Mouse (Mus musculus) right cerebral cortex, adult 18-20 months (tissue): ENCODE measurements around the gene Myo10.
"Not testable (repeated sequence)": the region's sequence is repeated elsewhere in the genome, so short reads cannot be mapped to it uniquely, and the experiment has no call there.

Source experiments
- DNase-seq: peaks from one replicate; pipeline ENCODE4 v3.0.0; 2022; ENCODE audit warnings: mixed read lengths

The Myo10 gene

GRCm38 (mm10) chr15:25694749-25695148 lies 72.4 kb downstream of the Myo10 start:
- DNase-seq = no peak

DNA sequence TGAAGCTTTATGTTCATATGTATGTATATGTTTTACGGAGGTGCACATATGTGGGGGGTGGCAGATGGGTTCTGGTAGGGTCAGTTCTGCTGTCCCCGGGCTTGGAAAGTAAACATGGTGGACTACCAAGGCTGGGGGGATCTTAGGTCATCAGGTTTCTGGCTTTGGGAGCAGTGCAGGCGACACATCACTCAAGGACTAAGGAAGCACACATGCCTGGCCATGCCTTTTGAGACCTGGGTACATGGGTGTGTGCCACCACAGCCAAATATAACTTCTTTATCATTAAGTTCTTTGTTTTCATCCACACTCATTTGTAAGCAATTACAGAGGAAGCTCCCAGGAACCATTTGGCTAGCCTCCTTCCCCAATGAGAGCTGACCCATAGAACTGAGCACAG lies 72.9 kb downstream of the Myo10 start:
- no peak for DNase-seq

- DNase-seq = no peak
Measured at GRCm38 (mm10) chr15:25695883-25696282, 73.6 kb downstream of the Myo10 start.

- DNase-seq = no peak
Measured at GRCm38 (mm10) chr15:25696660-25697059, 74.3 kb downstream of the Myo10 start.

DNA sequence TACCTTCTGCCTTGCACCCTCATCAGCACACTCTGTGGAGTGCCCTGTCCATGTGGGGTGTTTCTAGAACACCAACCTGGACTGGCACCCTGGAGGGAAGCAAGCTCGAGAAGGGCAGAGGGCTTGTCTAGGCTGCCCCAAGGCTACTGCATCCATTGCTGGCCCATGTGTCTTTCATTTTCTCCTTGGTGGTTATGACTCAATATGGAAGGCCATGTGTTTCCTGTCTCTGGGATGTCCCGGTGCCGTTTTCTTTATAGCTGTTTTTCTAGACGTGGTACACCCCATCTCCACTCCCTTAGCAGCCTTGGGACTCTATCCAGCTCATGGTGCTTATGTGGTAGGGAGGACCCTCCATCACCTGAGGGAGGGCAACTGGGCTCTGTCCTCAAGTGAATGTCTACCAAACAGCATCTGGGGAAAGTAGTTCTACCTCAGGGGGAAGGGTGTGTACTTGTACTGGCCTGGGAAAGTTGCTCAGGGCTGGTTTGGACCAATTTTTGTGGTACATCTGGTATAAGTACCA lies 76.8 kb downstream of the Myo10 start:
- DNase-seq = no peak

- no peak for DNase-seq
Measured at GRCm38 (mm10) chr15:25702602-25703001, 80.3 kb downstream of the Myo10 start.

DNA sequence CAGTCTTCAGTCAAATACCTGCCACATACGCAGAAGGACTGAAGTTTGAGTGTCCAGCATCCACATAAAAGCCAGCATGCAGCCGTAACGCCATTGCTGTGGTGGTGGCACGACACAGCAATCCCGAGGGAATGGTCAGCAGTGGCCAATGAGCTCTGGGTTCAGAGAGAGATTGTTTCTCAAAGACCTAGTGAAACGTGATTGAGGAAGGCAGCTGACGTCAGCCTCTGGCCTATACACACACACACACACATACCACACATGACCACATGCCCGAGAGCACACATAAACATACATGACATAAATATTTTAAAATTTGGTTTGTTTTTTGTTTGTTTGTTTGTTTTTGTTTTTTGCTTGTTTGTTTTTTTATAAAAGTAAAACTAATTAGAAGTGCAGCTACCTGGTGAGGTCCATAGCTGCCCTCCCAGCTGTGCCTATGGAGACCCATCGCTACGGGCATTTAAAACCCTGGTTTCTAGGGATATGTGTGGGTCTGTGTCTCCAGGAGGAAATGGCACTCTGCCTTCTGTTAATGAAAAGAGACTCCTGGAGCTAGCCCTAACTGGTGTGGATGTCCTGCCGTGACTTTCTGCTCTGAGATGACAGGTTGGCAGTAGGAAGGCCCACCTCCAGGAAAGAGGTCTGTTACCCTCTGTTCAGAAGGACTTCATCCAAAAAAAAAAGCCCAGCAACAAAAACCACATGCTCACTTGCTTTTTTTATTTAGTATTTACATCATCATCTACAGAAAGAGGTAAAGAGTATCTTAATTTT lies 82.7 kb downstream of the Myo10 start:
- DNase-seq = no peak

- DNase-seq = no peak
Measured at GRCm38 (mm10) chr15:25706874-25707554, 84.7 kb downstream of the Myo10 start.

DNA sequence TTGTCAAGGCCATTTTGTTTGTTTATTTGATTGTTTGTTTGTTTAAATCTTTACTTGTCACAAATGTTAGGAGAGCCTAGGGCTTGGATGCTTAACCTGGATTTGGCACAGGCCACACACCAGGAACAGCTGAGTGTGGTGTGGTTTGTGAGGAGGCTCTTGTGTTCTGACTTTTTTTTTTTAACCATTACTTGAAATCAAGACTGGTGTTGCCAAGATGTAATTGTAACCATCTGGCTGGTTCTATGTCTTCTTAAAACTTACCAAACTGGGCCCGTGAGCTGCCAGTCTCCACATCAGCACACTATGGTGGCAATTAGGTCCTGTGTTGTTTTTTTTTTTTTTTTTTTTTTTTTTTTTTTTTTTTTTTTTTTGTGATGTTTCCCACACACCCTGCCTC lies 85.6 kb downstream of the Myo10 start:
- no peak for DNase-seq

DNA sequence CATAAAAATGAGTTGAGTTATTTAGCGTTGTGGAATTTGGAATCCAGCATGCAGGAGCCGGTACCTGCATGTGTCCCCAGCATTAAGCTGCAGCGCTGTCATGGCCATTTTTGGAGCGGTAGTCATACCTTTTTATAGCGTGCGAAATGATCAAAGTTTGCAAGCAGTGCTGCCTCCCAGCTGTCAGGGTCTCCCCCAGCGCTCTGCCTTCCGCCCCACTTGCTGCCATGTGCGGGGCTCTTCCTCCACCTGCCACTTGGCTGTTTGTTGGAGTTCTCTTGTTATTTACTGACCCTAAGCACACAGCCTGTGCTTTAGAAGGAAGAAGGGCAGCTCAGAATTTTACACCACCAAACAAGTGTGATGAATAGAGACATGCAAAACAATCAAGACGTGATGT lies 88.6 kb downstream of the Myo10 start:
- DNase-seq = no peak

DNA sequence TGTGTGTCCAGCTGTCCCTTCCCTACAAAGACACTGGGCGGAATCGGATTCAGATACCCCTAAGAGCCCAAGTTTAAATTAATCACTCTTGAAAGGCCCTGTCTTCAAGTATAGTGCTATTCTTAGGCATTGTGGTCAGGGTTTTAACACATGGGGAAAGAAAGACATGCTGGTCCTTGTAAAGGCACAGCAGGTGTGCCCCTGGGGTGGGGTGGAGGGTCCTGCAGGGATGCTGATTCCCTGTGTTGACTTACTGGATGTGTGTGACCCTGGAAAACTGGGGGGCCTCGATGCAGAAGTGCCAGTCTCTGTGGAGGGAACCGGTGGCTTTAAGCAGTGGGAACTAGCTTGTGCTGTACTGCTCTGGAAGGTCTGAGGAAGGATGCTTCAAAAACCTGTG lies 90.6 kb downstream of the Myo10 start:
- no peak for DNase-seq

GRCm38 (mm10) chr15:25713587-25714361 lies 91.4 kb downstream of the Myo10 start:
- peak; percentile 47 for DNase-seq

DNA sequence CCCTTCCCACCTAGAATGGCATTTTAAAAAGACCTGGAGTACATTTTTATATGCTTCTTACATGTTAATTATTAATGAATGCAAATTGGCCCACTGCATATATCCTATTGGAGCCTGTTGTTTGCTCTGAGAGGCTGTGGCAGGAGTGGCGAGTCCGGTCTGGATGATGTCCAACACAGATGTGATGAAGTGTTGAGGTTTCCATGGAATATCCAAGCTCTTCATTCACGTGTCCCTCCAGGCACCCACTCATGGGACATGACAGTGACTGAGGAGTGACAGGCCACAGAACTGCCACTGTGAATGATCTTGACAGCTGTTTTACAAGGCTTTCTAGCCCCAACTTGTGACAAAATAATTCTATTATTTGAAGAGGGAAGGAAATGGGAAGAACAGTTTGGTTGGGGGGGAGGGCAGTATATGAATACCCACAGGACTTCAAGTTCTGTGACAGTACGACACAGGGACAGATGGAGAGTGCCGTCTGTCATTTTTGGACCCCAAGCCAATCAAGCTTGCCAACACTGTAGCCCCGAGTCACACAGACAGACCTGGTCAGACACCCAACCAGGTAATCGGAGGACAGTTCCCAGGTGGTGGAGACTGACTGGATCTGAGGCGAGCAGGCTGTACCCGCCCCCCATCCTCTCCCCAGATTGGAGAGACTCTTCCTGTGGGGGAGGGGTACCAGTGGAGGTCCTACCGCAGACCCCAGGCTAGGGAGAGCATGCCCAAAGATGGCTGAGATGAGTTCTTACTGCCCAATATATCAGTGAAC lies 93.1 kb downstream of the Myo10 start:
- no peak for DNase-seq

- DNase-seq = no peak
Measured at GRCm38 (mm10) chr15:25715996-25716395, 93.7 kb downstream of the Myo10 start.

GRCm38 (mm10) chr15:25717006-25717405 lies 94.7 kb downstream of the Myo10 start:
- DNase-seq = peak; percentile 82

DNA sequence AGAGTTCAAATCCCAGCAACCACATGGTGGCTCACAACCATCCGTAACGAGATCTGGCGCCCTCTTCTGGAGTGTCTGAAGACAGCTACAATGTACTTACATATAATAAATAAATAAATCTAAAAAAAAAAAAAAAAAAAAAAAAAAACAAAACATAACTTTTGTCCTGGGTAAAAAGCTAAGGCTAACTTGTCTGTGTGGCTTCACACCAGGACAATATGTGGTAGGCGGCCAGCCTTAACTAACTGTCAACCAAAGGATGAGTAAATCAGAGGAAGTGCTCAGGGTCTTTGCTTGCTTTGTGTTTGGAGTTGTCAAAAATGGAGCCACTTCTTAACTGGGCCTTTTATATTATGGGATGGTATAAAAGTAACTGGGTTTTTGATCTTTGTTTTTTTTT lies 95.8 kb downstream of the Myo10 start:
- not testable (repeated sequence) for DNase-seq

DNA sequence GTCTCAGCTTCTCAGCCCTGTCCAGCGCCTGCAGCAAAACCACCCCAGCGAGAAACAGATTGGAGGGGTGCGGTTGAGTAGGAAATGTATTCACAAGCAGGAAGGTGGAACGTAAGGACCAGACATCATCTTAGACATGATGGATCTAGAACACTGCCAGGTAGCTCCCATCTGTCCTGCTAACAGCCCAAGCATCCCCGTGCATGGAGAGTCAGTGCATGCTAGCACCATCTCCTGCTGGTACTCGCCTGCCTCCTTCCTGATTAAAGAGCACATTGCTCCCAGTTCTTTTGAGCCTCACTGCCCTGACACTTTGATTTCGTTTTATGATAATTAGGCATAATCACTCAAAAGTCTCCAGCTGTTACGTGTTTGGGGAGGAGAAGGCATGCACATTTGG lies 96.9 kb downstream of the Myo10 start:
- no peak for DNase-seq

DNA sequence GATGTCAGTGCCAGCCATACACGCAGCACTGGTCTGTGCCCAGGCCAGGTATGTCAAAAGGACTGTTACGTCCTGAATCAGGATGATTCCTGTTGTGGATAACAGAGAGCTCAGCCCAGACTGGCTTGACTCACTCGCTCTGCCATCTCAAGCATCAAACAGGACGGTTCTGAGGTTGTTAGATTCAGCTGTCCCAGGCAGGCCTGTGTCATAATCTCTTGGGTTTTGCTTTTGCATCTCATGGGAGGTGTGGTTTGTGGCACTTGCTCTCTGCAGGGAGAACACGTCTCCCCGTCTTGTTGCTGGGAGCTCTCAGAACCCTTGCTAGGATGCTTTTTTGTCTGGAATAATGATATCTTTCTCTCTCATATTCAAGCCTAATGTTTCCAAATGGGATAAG lies 97.9 kb downstream of the Myo10 start:
- DNase-seq = no peak

GRCm38 (mm10) chr15:25723281-25724113 lies 101.2 kb downstream of the Myo10 start:
- no peak for DNase-seq

DNA sequence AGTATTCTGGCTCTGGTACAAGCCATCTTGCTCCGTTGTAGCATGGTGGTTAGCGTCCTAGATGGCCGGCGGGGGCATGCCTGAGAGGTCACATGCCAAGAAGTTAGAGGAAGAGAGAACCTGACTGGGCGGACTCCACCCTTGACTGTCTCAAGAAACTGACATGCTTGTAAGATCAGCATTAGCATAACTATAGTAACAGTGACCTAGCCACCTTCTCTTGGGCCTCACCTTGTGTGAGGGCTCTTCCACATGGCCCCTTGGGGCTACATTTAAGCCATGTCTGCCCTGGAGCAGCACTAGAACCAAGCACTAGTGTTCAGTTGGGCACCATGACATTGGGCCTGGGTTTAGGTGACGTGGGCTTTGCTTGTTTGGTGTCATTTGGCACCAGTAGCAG lies 102.2 kb downstream of the Myo10 start:
- DNase-seq = no peak

DNA sequence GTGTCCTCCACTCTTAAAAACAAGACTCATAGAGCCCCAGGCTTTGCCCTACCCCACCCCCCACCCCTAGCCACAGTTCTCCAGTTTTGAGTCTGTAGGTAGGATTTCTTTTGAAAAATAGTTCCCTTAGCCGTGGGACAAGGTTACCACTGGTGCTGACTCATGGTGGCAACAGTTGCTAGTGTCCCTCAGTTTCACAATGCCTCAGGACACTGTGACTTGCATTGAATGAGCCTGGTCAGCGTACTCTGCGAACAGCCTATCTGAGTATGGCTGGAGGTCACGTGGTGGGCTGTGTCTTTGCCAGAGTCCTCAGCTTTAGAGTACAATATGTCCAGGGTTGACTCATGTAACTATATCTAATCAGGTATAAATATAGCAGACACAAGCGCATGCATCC lies 104.5 kb downstream of the Myo10 start:
- DNase-seq = no peak

DNA sequence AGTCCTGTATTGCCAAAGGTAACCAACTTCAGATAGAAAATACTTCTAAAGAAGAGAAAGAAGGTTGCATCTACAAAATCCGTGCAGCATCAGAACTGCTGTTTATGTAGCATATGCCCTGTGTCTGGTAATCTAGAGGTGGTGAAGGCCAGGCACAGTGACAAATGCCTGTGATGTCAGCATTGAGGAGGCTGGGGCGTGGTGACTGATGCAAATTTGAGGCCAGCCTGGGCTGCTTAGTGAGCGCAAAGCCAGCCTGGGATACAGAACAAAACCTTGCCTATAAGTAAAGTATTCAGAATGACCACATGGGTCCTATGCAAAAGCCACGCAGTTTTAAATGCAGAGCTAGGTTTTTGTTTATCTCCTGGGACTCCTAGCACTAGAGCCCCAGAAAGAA lies 106.2 kb downstream of the Myo10 start:
- no peak for DNase-seq
